Mouse (Mus musculus) embryonic facial prominence, embryonic 11.5 days (tissue): ENCODE data around the gene Slc25a41. TPM values are rescaled to one million over a fixed set of nuclear protein-coding genes. Genes with fewer than 3 reads are reported as not detected.
A peak's percentile ranks its signal among the peaks of the same experiment; 100 is the strongest.

Experiments used
- ATAC-seq: fragments of 200-750 bp; cut with Nextera tagmentation; replicated peaks from 2 replicates; pipeline ENCODE4 v1.8.0; 2017; ENCODE audit warnings: low read depth; ENCODE audit not compliant: insufficient number of reproducible peaks, low FRiP score, low TSS enrichment
- DNase-seq: peaks from one replicate; pipeline ENCODE4 v3.0.0-alpha.2; 2015; ENCODE audit warnings: low spot score
- H3K27ac ChIP-seq: fragments of 300-500 bp; sonication (generic); replicated peaks from 2 replicates; pipeline ENCODE4 v1.5.1; 2014; ENCODE audit warnings: mild to moderate bottlenecking, low read depth, low read length, control low read depth
- H3K27me3 ChIP-seq: fragments of 300-500 bp; sonication (generic); 2 replicates; pipeline ENCODE4 v1.6.1; 2014; ENCODE audit warnings: mild to moderate bottlenecking, low read length, moderate library complexity, mixed read lengths; ENCODE audit not compliant: control insufficient read depth, insufficient read depth
- H3K36me3 ChIP-seq: fragments of 300-500 bp; sonication (generic); replicated peaks from 2 replicates; pipeline ENCODE4 v1.6.1; 2014; ENCODE audit warnings: low read depth, mild to moderate bottlenecking, low read length, moderate library complexity, mixed read lengths; ENCODE audit not compliant: control insufficient read depth, insufficient read depth
- H3K4me1 ChIP-seq: fragments of 300-500 bp; sonication (generic); 2 replicates; pipeline ENCODE4 v1.6.1; 2014; ENCODE audit warnings: low read length, mixed read lengths; ENCODE audit not compliant: control insufficient read depth, insufficient read depth
- H3K4me2 ChIP-seq: fragments of 300-500 bp; sonication (generic); 2 replicates; pipeline ENCODE4 v1.6.1; 2014; ENCODE audit warnings: low read depth, mild to moderate bottlenecking, control low read depth, low read length, moderate library complexity
- H3K4me3 ChIP-seq: fragments of 300-500 bp; sonication (generic); 2 replicates; pipeline ENCODE4 v1.5.1; 2014; ENCODE audit warnings: low read depth, low read length, control low read depth
- H3K9ac ChIP-seq: fragments of 300-500 bp; sonication (generic); replicated peaks from 2 replicates; pipeline ENCODE4 v1.6.1; 2014; ENCODE audit warnings: mild to moderate bottlenecking, control low read depth, low read length
- H3K9me3 ChIP-seq: fragments of 300-500 bp; sonication (generic); replicated peaks from 2 replicates; pipeline ENCODE4 v1.6.1; 2016; ENCODE audit warnings: mild to moderate bottlenecking, low read length, inconsistent platforms, mixed read lengths; ENCODE audit not compliant: control insufficient read depth
- WGBS: fragments of 180-500 bp; shearing (Covaris S2); extraction: QIAGEN DNeasy Blood & Tissue Kit; methylation state at CpG from one replicate; pipeline ENCODE4 v1.1.7; 2014; 5-methylcytosine and 5-hydroxymethylcytosine counted together
- polyA plus RNA-seq: library from polyadenylated mRNA; unstranded; fragments of >200 nt; fragmentation: Nextera tagmentation; extraction: Ambion mirVana; gene quantifications from 2 replicates; pipeline ENCODE4 v1.2.1, GENCODE M21; 2014

The Slc25a41 gene
- polyA plus RNA-seq, 1 experiment from 2014 or later = not detected

DNA sequence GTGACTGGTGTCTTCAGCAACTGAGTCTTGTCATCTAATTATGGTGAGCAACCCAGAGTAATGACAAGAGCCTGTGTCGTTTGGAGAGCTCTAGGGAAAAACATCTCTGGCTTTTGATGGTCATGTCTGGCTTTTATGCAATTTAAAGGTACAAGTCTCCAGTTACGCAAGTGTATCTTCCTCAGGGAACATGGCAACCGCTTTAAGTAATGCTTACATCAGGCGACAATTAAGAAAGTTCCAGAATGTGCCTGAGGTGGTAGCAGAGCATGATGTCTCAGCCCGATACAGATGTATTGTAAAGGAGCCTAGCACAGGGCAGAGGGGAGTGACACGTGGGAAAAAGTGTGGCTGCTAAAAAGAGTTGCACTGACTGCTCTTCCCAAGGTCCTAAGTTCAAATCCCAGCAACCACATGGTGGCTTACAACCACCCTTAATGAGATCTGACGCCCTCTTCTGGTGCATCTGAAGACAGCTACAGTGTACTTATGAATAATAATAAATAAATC lies 52.5 kb downstream of the Slc25a41 start:
- ATAC-seq (no peak), DNase-seq (no peak)
- Histone ChIP-seq H3K27ac (no peak overlapping the region), H3K9ac (no peak overlapping the region), H3K27me3 (no peaks in the 10 kb centered on the region), H3K4me3 (peak overlapping the region; percentile 79; the same call in 1 of the 2 replicates), H3K4me1 (peaks cover 2% of the 10 kb centered on the region; the same call in 1 of the 2 replicates), H3K9me3 (no peaks in the 10 kb centered on the region), H3K36me3 (peaks cover 6% of the 10 kb centered on the region; the same call in 1 of the 2 replicates), H3K4me2 (no peak overlapping the region; the same call in 1 of the 2 replicates)
- WGBS = 70% methylated on average over 7 of the region's 7 CpGs

DNA sequence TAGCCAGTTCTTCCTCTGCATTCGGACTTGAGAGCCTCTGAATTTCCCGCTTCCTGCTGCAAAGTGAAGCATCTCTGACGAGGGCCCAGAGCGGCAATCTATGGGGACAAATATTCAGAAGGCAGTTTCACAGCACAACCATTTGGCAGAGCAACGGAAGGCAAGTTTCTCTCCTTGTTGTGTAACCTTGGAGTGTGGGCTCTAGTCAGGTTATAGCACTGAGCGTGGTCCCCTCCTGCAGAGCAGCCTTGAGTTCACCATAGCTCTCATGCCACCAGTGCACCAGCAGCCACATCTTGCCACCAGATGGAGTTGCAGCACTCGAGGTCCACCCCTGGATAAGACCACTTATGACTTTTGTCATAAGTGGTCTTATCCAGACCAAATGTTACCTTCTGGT lies 53.0 kb downstream of the Slc25a41 start:
- ATAC-seq (no peak), DNase-seq (no peak)
- Histone ChIP-seq H3K4me1 (peaks cover 2% of the 10 kb centered on the region; the same call in 1 of the 2 replicates), H3K27ac (no peak overlapping the region), H3K27me3 (no peaks in the 10 kb centered on the region), H3K4me3 (no peak overlapping the region), H3K36me3 (peaks cover 1% of the 10 kb centered on the region; the same call in 1 of the 2 replicates), H3K9me3 (no peaks in the 10 kb centered on the region), H3K9ac (no peak overlapping the region), H3K4me2 (no peak overlapping the region)
- 84% methylated on average over 7 of the region's 7 CpGs for WGBS

DNA sequence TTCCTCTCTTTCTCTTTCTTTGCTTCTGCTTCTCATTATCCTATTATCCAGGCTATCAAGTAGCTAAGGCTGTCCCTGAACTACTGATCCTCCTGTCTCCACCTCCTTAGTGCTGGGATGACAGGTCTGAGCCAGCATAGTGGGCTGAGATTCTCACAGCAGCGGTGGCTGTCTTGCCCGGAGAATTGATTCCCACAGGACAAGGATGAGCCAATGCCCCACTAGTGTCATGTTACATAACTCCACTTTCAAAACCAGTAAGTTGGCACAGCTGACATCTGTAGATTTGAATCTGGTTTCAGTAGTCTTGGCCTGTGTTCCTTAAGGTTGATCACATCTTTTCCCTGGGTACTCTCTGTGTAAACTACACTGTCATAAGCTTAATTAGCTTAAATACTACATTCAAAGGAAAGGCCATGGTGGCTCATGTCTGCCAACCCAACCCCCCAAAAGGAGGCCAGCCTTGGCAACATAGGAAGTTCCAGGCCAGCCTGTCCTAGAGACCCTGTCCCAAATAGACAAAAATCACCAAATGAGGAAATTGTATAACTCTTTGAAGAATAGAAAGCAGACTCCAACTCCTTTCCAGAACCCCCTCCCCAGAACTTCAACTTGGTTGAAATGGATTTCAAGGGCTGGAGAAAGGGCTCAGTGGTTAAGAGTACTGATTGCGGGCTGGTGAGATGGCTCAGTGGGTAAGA lies 55.2 kb downstream of the Slc25a41 start:
- WGBS = 86% methylated on average over 3 of the region's 3 CpGs
- DNase-seq = no peak
- H3K27ac ChIP-seq = no peak overlapping the region
- H3K4me2 ChIP-seq = no peak overlapping the region
- no peak overlapping the region for H3K9ac ChIP-seq
- no peaks in the 10 kb centered on the region for H3K9me3 ChIP-seq
- no peak overlapping the region for H3K4me3 ChIP-seq
- H3K4me1 ChIP-seq = peaks cover 2% of the 10 kb centered on the region; the same call in 1 of the 2 replicates
- no peak for ATAC-seq
- H3K27me3 ChIP-seq = no peaks in the 10 kb centered on the region
- no peaks in the 10 kb centered on the region for H3K36me3 ChIP-seq

DNA sequence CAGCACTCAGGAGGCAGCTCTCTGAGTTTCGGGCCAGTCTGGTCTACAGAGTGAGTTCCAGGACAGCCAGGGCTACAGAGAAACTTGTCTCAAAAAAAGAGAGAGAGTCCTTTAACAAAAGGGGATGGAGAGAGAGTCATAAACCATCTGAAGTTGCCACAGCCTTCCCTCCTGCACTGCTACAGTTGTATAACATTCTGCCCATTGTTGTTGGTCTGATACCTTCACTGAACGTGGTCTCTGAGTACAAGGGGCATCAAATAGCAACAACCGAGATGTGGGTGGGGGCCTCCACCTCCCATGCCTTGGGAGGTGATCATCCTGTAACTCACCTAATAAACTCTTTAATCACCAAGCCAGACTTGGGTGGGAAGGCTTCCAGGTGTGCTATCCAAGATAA lies 55.8 kb downstream of the Slc25a41 start:
- Histone ChIP-seq H3K36me3 (no peaks in the 10 kb centered on the region), H3K27me3 (no peaks in the 10 kb centered on the region), H3K4me3 (no peak overlapping the region), H3K4me1 (no peaks in the 10 kb centered on the region), H3K4me2 (no peak overlapping the region), H3K27ac (no peak overlapping the region), H3K9ac (no peak overlapping the region), H3K9me3 (no peaks in the 10 kb centered on the region)
- DNase-seq (no peak), ATAC-seq (no peak)
- WGBS = 80% methylated on average over 3 of the region's 3 CpGs

DNA sequence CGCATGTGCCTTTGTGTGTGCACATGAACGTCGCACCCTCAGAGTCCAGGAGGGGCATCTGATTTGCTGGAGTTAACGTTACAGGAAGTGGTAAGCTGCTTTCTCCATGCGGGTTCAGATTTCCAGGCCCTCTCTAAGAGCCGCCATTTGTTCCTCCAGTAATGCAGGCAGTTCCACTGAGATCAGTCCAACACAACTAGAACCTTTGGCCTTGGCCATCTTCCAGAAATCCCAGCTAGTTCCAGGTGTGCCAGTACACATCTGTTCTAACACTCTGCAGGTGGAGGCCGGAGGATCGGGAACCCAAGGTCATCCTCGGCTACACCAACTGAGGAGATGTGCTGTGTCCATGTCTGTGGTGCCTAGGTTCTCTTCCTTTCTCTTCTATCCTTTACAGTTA lies 56.6 kb downstream of the Slc25a41 start:
- H3K4me3 ChIP-seq = no peak overlapping the region
- no peak for DNase-seq
- no peaks in the 10 kb centered on the region for H3K4me1 ChIP-seq
- no peak overlapping the region for H3K4me2 ChIP-seq
- H3K9me3 ChIP-seq = no peaks in the 10 kb centered on the region
- H3K9ac ChIP-seq = no peak overlapping the region
- no peaks in the 10 kb centered on the region for H3K36me3 ChIP-seq
- no peak for ATAC-seq
- 80% methylated on average over 9 of the region's 9 CpGs for WGBS
- H3K27me3 ChIP-seq = no peaks in the 10 kb centered on the region
- no peak overlapping the region for H3K27ac ChIP-seq

Other genes starting within 250 kb of the Slc25a41 start
- 2.3 and 2.4 TPM in 2 replicates for gene Rfx2, start 210.6 kb downstream of the Slc25a41 start, polyA plus RNA-seq
- not detected in 2 replicates for gene Acsbg2, start 167.2 kb downstream of the Slc25a41 start, polyA plus RNA-seq
- 0.13 and 0.22 TPM in 2 replicates for gene 1700061G19Rik, start 166.2 kb downstream of the Slc25a41 start, polyA plus RNA-seq
- gene Mllt1, start 106.2 kb downstream of the Slc25a41 start, polyA plus RNA-seq = 26.8 and 27.2 TPM in 2 replicates
- gene Acer1, start 59.5 kb downstream of the Slc25a41 start, polyA plus RNA-seq = not detected in 2 replicates
- 148 and 159 TPM in 2 replicates for gene Clpp, start 51.3 kb downstream of the Slc25a41 start, polyA plus RNA-seq
- gene Alkbh7, start 44.3 kb downstream of the Slc25a41 start, polyA plus RNA-seq = 39.5 and 40.2 TPM in 2 replicates
- not detected in 2 replicates for gene Pspn, start 41.6 kb downstream of the Slc25a41 start, polyA plus RNA-seq
- 70.1 and 71.1 TPM in 2 replicates for gene Gtf2f1, start 30.4 kb downstream of the Slc25a41 start, polyA plus RNA-seq
- 0.18 TPM in 1 of 2 replicates, not detected in the other for gene Gm17949, start 30.2 kb downstream of the Slc25a41 start, polyA plus RNA-seq
- gene Khsrp, start 10.1 kb downstream of the Slc25a41 start, polyA plus RNA-seq = 38.7 and 40.0 TPM in 2 replicates
- gene Crb3, start 17.5 kb upstream of the Slc25a41 start, polyA plus RNA-seq = 5.1 and 5.3 TPM in 2 replicates
- gene Slc25a23, start 18.2 kb upstream of the Slc25a41 start, polyA plus RNA-seq = 7.1 and 7.3 TPM in 2 replicates
- gene Dennd1c, start 36.9 kb upstream of the Slc25a41 start, polyA plus RNA-seq = 1.5 and 1.6 TPM in 2 replicates
- gene Tubb4a, start 46.1 kb upstream of the Slc25a41 start, polyA plus RNA-seq = 39.9 and 51.6 TPM in 2 replicates
- gene Tnfsf9, start 63.7 kb upstream of the Slc25a41 start, polyA plus RNA-seq = 5.2 and 5.6 TPM in 2 replicates
- gene Cd70, start 108.1 kb upstream of the Slc25a41 start, polyA plus RNA-seq = not detected in 2 replicates
- 0.25 TPM in 1 of 2 replicates, not detected in the other for gene Tnfsf14, start 152.5 kb upstream of the Slc25a41 start, polyA plus RNA-seq
- gene C3, start 186.5 kb upstream of the Slc25a41 start, polyA plus RNA-seq = 0.35 and 0.46 TPM in 2 replicates
- 26.9 and 27.6 TPM in 2 replicates for gene Gpr108, start 206.8 kb upstream of the Slc25a41 start, polyA plus RNA-seq
- 25.3 and 27.2 TPM in 2 replicates for gene Trip10, start 207.8 kb upstream of the Slc25a41 start, polyA plus RNA-seq
- gene Vav1, start 237.4 kb upstream of the Slc25a41 start, polyA plus RNA-seq = 2.3 and 2.7 TPM in 2 replicates